Mouse (Mus musculus): ENCODE measurements around the gene Nid1. TPM values are rescaled to one million over a fixed set of nuclear protein-coding genes. Genes with fewer than 3 reads are reported as not detected.
A peak's percentile ranks its signal among the peaks of the same experiment; 100 is the strongest.

Nid1 gene
- polyA plus RNA-seq, 1 experiment from 2014 or later = 112 TPM

- Histone ChIP-seq H3K36me3 (ENCODE audit: control insufficient read depth, insufficient read depth, low read length) (peaks cover 3% of the 10 kb centered on the region), H3K4me1 (ENCODE audit: control insufficient read depth, insufficient read depth, low read length) (no peaks in the 10 kb centered on the region), H3K4me3 (replicated peaks; ENCODE audit: low read length) (no peak overlapping the region), H3K9ac (ENCODE audit: low read length) (no peak overlapping the region), H3K4me2 (ENCODE audit: low read depth, low read length) (no peak overlapping the region), H3K27ac (ENCODE audit: low read length) (0 out of 2 replicates have a peak overlapping the region, but pooled peaks have one; percentile 4), H3K27me3 (ENCODE audit: control insufficient read depth, insufficient read depth, low read length) (no peaks in the 10 kb centered on the region), H3K9me3 (replicated peaks; ENCODE audit: control insufficient read depth, low read length) (no peaks in the 10 kb centered on the region)
- ATAC-seq (ENCODE audit: insufficient read depth, low FRiP score) = no peak
- WGBS = 79% methylated on average over 16 of the region's 16 CpGs
These were observed 44.7 kb downstream of the Nid1 start for GRCm38 (mm10) chr13:13481875-13482674.

GRCm38 (mm10) chr13:13484351-13484751, 47.0 kb downstream of the Nid1 start:
- H3K9ac ChIP-seq (ENCODE audit: low read length) = no peak overlapping the region
- H3K4me1 ChIP-seq (ENCODE audit: control insufficient read depth, insufficient read depth, low read length) = no peaks in the 10 kb centered on the region
- no peak overlapping the region for H3K27ac ChIP-seq (ENCODE audit: low read length)
- H3K4me2 ChIP-seq (ENCODE audit: low read depth, low read length) = no peak overlapping the region
- 58% methylated on average over 7 of the region's 7 CpGs for WGBS
- no peaks in the 10 kb centered on the region for H3K9me3 ChIP-seq (replicated peaks; ENCODE audit: control insufficient read depth, low read length)
- H3K27me3 ChIP-seq (ENCODE audit: control insufficient read depth, insufficient read depth, low read length) = no peaks in the 10 kb centered on the region
- ATAC-seq (ENCODE audit: insufficient read depth, low FRiP score) = no peak
- H3K4me3 ChIP-seq (replicated peaks; ENCODE audit: low read length) = no peak overlapping the region
- 0 out of 2 replicates have a peak, but pooled peaks cover 7% of the 10 kb centered on the region for H3K36me3 ChIP-seq (ENCODE audit: control insufficient read depth, insufficient read depth, low read length)

- Histone ChIP-seq H3K9ac (ENCODE audit: low read length) (no peak overlapping the region), H3K9me3 (replicated peaks; ENCODE audit: control insufficient read depth, low read length) (no peaks in the 10 kb centered on the region), H3K4me2 (ENCODE audit: low read depth, low read length) (no peak overlapping the region), H3K4me3 (replicated peaks; ENCODE audit: low read length) (no peak overlapping the region), H3K36me3 (ENCODE audit: control insufficient read depth, insufficient read depth, low read length) (0 out of 2 replicates have a peak, but pooled peaks cover 7% of the 10 kb centered on the region), H3K4me1 (ENCODE audit: control insufficient read depth, insufficient read depth, low read length) (no peaks in the 10 kb centered on the region), H3K27me3 (ENCODE audit: control insufficient read depth, insufficient read depth, low read length) (no peaks in the 10 kb centered on the region), H3K27ac (ENCODE audit: low read length) (no peak overlapping the region)
- WGBS = 81% methylated on average over 2 of the region's 2 CpGs
- ATAC-seq (ENCODE audit: insufficient read depth, low FRiP score) = no peak
These were observed 47.5 kb downstream of the Nid1 start for GRCm38 (mm10) chr13:13484883-13485282.

- no peak overlapping the region for H3K4me3 ChIP-seq (replicated peaks; ENCODE audit: low read length)
- H3K9ac ChIP-seq (ENCODE audit: low read length) = no peak overlapping the region
- no peak; the same call in 1 of the 2 replicates for ATAC-seq (ENCODE audit: insufficient read depth, low FRiP score)
- H3K36me3 ChIP-seq (ENCODE audit: control insufficient read depth, insufficient read depth, low read length) = 0 out of 2 replicates have a peak, but pooled peaks cover 7% of the 10 kb centered on the region
- H3K4me2 ChIP-seq (ENCODE audit: low read depth, low read length) = no peak overlapping the region
- no peaks in the 10 kb centered on the region for H3K9me3 ChIP-seq (replicated peaks; ENCODE audit: control insufficient read depth, low read length)
- no peak overlapping the region for H3K27ac ChIP-seq (ENCODE audit: low read length)
- H3K4me1 ChIP-seq (ENCODE audit: control insufficient read depth, insufficient read depth, low read length) = no peaks in the 10 kb centered on the region
- H3K27me3 ChIP-seq (ENCODE audit: control insufficient read depth, insufficient read depth, low read length) = no peaks in the 10 kb centered on the region
- 77% methylated on average over 4 of the region's 4 CpGs for WGBS
These were observed 48.3 kb downstream of the Nid1 start for GRCm38 (mm10) chr13:13485682-13486081.

GRCm38 (mm10) chr13:13487851-13488250, 50.5 kb downstream of the Nid1 start:
- no peak overlapping the region for H3K4me3 ChIP-seq (replicated peaks; ENCODE audit: low read length)
- H3K4me2 ChIP-seq (ENCODE audit: low read depth, low read length) = no peak overlapping the region
- H3K36me3 ChIP-seq (ENCODE audit: control insufficient read depth, insufficient read depth, low read length) = 0 out of 2 replicates have a peak, but pooled peaks cover 7% of the 10 kb centered on the region
- H3K4me1 ChIP-seq (ENCODE audit: control insufficient read depth, insufficient read depth, low read length) = peaks cover 3% of the 10 kb centered on the region; the same call in 1 of the 2 replicates
- no peak overlapping the region for H3K27ac ChIP-seq (ENCODE audit: low read length)
- no peak overlapping the region for H3K9ac ChIP-seq (ENCODE audit: low read length)
- H3K27me3 ChIP-seq (ENCODE audit: control insufficient read depth, insufficient read depth, low read length) = no peaks in the 10 kb centered on the region
- 92% methylated on average over 1 of the region's 1 CpGs for WGBS
- H3K9me3 ChIP-seq (replicated peaks; ENCODE audit: control insufficient read depth, low read length) = no peaks in the 10 kb centered on the region
- no peak for ATAC-seq (ENCODE audit: insufficient read depth, low FRiP score)

GRCm38 (mm10) chr13:13489861-13490260, 52.5 kb downstream of the Nid1 start:
- Histone ChIP-seq H3K4me3 (replicated peaks; ENCODE audit: low read length) (no peak overlapping the region), H3K27ac (ENCODE audit: low read length) (no peak overlapping the region), H3K9me3 (replicated peaks; ENCODE audit: control insufficient read depth, low read length) (no peaks in the 10 kb centered on the region), H3K9ac (ENCODE audit: low read length) (no peak overlapping the region), H3K4me2 (ENCODE audit: low read depth, low read length) (no peak overlapping the region), H3K36me3 (ENCODE audit: control insufficient read depth, insufficient read depth, low read length) (0 out of 2 replicates have a peak, but pooled peaks cover 7% of the 10 kb centered on the region), H3K27me3 (ENCODE audit: control insufficient read depth, insufficient read depth, low read length) (no peaks in the 10 kb centered on the region), H3K4me1 (ENCODE audit: control insufficient read depth, insufficient read depth, low read length) (peaks cover 3% of the 10 kb centered on the region; the same call in 1 of the 2 replicates)
- WGBS = 73% methylated on average over 5 of the region's 5 CpGs
- no peak for ATAC-seq (ENCODE audit: insufficient read depth, low FRiP score)

GRCm38 (mm10) chr13:13492151-13492550, 54.8 kb downstream of the Nid1 start:
- ATAC-seq (ENCODE audit: insufficient read depth, low FRiP score) = no peak; the same call in 1 of the 2 replicates
- Histone ChIP-seq H3K9ac (ENCODE audit: low read length) (no peak overlapping the region), H3K36me3 (ENCODE audit: control insufficient read depth, insufficient read depth, low read length) (0 out of 2 replicates have a peak, but pooled peaks cover 5% of the 10 kb centered on the region), H3K4me1 (ENCODE audit: control insufficient read depth, insufficient read depth, low read length) (peaks cover 3% of the 10 kb centered on the region; the same call in 1 of the 2 replicates), H3K27ac (ENCODE audit: low read length) (no peak overlapping the region), H3K27me3 (ENCODE audit: control insufficient read depth, insufficient read depth, low read length) (no peaks in the 10 kb centered on the region), H3K9me3 (replicated peaks; ENCODE audit: control insufficient read depth, low read length) (no peaks in the 10 kb centered on the region), H3K4me3 (replicated peaks; ENCODE audit: low read length) (no peak overlapping the region), H3K4me2 (ENCODE audit: low read depth, low read length) (no peak overlapping the region)
- 40% methylated on average over 2 of the region's 2 CpGs for WGBS

- ATAC-seq (ENCODE audit: insufficient read depth, low FRiP score) = no peak
- Histone ChIP-seq H3K4me3 (replicated peaks; ENCODE audit: low read length) (no peak overlapping the region), H3K4me1 (ENCODE audit: control insufficient read depth, insufficient read depth, low read length) (peaks cover 3% of the 10 kb centered on the region; the same call in 1 of the 2 replicates), H3K36me3 (ENCODE audit: control insufficient read depth, insufficient read depth, low read length) (0 out of 2 replicates have a peak, but pooled peaks cover 5% of the 10 kb centered on the region), H3K9me3 (replicated peaks; ENCODE audit: control insufficient read depth, low read length) (no peaks in the 10 kb centered on the region), H3K27ac (ENCODE audit: low read length) (no peak overlapping the region), H3K4me2 (ENCODE audit: low read depth, low read length) (no peak overlapping the region), H3K27me3 (ENCODE audit: control insufficient read depth, insufficient read depth, low read length) (no peaks in the 10 kb centered on the region), H3K9ac (ENCODE audit: low read length) (no peak overlapping the region)
- 49% methylated on average over 3 of the region's 3 CpGs for WGBS
These were observed 56.2 kb downstream of the Nid1 start for GRCm38 (mm10) chr13:13493517-13493916.

- Histone ChIP-seq H3K27me3 (ENCODE audit: control insufficient read depth, insufficient read depth, low read length) (no peaks in the 10 kb centered on the region), H3K27ac (ENCODE audit: low read length) (no peak overlapping the region), H3K4me2 (ENCODE audit: low read depth, low read length) (no peak overlapping the region), H3K4me3 (replicated peaks; ENCODE audit: low read length) (no peak overlapping the region), H3K9me3 (replicated peaks; ENCODE audit: control insufficient read depth, low read length) (no peaks in the 10 kb centered on the region), H3K36me3 (ENCODE audit: control insufficient read depth, insufficient read depth, low read length) (peaks cover 9% of the 10 kb centered on the region), H3K9ac (ENCODE audit: low read length) (no peak overlapping the region), H3K4me1 (ENCODE audit: control insufficient read depth, insufficient read depth, low read length) (no peaks in the 10 kb centered on the region)
- WGBS = 38% methylated on average over 2 of the region's 2 CpGs
- ATAC-seq (ENCODE audit: insufficient read depth, low FRiP score) = no peak
These were observed 60.7 kb downstream of the Nid1 start for GRCm38 (mm10) chr13:13498022-13498421.
